Mouse (Mus musculus) C2C12 (cell line): ENCODE results near the gene Mcf2l. TPM values are rescaled to one million over a fixed set of nuclear protein-coding genes. Genes with fewer than 3 reads are reported as not detected.

ENCODE experiments used
- H3K27me3 ChIP-seq: one replicate; pipeline ENCODE4 v1.6.1; 2011; ENCODE audit not compliant: control insufficient read depth, insufficient read depth, insufficient read length
- H3K36me3 ChIP-seq: one replicate; pipeline ENCODE4 v1.6.1; 2011; ENCODE audit not compliant: control insufficient read depth, insufficient read depth
- H3K4me3 ChIP-seq: one replicate; pipeline ENCODE4 v1.5.1; 2011; ENCODE audit warnings: mild to moderate bottlenecking, control low read depth; ENCODE audit not compliant: poor library complexity, insufficient read depth, severe bottlenecking
- H3K79me2 ChIP-seq: one replicate; pipeline ENCODE4 v1.6.1; 2011; ENCODE audit not compliant: control insufficient read depth, insufficient read depth
- H3K79me3 ChIP-seq: one replicate; pipeline ENCODE4 v1.6.1; 2011; ENCODE audit warnings: low read depth, control low read depth
- H3ac ChIP-seq: one replicate; pipeline ENCODE3; 2011; ENCODE audit warnings: low read depth; ENCODE audit not compliant: control insufficient read depth, insufficient read length
- CEBPB ChIP-seq: IDR thresholded peaks from one replicate; pipeline ENCODE4 v1.6.1; 2011; ENCODE audit warnings: low read depth, mild to moderate bottlenecking, control low read depth, moderate library complexity
- CTCF ChIP-seq: IDR thresholded peaks from one replicate; pipeline ENCODE4 v1.5.1; 2011; ENCODE audit not compliant: control insufficient read depth, insufficient read depth, insufficient read length
- FOSL1 ChIP-seq: IDR thresholded peaks from one replicate; pipeline ENCODE4 v1.8.0; 2011; ENCODE audit warnings: mild to moderate bottlenecking, low read length; ENCODE audit not compliant: poor library complexity, insufficient read depth, severe bottlenecking
- MAX ChIP-seq: IDR thresholded peaks from one replicate; pipeline ENCODE4 v1.6.1; 2011; ENCODE audit warnings: mild to moderate bottlenecking, control low read depth
- MYOD1 ChIP-seq: IDR thresholded peaks from one replicate; pipeline ENCODE4 v1.6.1; 2011; ENCODE audit warnings: low read depth; ENCODE audit not compliant: control insufficient read depth, insufficient read length
- MYOG ChIP-seq: IDR thresholded peaks from one replicate; pipeline ENCODE4 v1.6.1; 2011; ENCODE audit not compliant: control insufficient read depth, insufficient read length; ENCODE audit errors: extremely low read depth
- USF1 ChIP-seq: IDR thresholded peaks from one replicate; pipeline ENCODE4 v1.6.1; 2011; ENCODE audit warnings: low read depth, mild to moderate bottlenecking, control low read depth, moderate library complexity
- polyA plus RNA-seq: library from polyadenylated mRNA; unstranded; fragments of >200 nt; fragmentation: generic; extraction: Trizol; gene quantifications from one replicate; pipeline ENCODE4 v1.2.1, GENCODE M21; 2012; ENCODE audit warnings: missing spikeins

Mcf2l gene
- polyA plus RNA-seq, 1 experiment = 1.5 TPM

- Histone ChIP-seq H3ac (no peak overlapping the region), H3K27me3 (peaks cover 43% of the 10 kb centered on the region), H3K79me3 (no peaks in the 10 kb centered on the region), H3K36me3 (no peaks in the 10 kb centered on the region), H3K4me3 (no peak overlapping the region), H3K79me2 (no peaks in the 10 kb centered on the region)
- TF ChIP-seq FOSL1 (no peak), CTCF (no peak), CEBPB (no peak), USF1 (no peak), MYOD1 (no peak), MAX (no peak), MYOG (no peak)
Measured at GRCm38 (mm10) chr8:12906597-12906996, 33.0 kb downstream of the Mcf2l start.

GRCm38 (mm10) chr8:12907730-12908129 is 34.1 kb downstream of the Mcf2l start:
- no peaks in the 10 kb centered on the region for H3K36me3 ChIP-seq
- no peaks in the 10 kb centered on the region for H3K79me2 ChIP-seq
- no peak overlapping the region for H3ac ChIP-seq
- no peak overlapping the region for H3K4me3 ChIP-seq
- TF ChIP-seq CTCF = no peak
- no peak for TF ChIP-seq MYOD1
- TF ChIP-seq USF1 = no peak
- TF ChIP-seq MYOG = no peak
- TF ChIP-seq CEBPB = no peak
- no peak for TF ChIP-seq FOSL1
- TF ChIP-seq MAX = no peak
- no peaks in the 10 kb centered on the region for H3K79me3 ChIP-seq
- peaks cover 42% of the 10 kb centered on the region for H3K27me3 ChIP-seq

- Histone ChIP-seq H3K27me3 (peaks cover 81% of the 10 kb centered on the region), H3K4me3 (no peak overlapping the region), H3ac (no peak overlapping the region), H3K79me3 (no peaks in the 10 kb centered on the region), H3K79me2 (no peaks in the 10 kb centered on the region), H3K36me3 (no peaks in the 10 kb centered on the region)
- TF ChIP-seq USF1 (no peak), MAX (no peak)
Measured at GRCm38 (mm10) chr8:12912011-12912410, 38.4 kb downstream of the Mcf2l start.

- Histone ChIP-seq H3K36me3 (no peaks in the 10 kb centered on the region), H3ac (no peak overlapping the region), H3K27me3 (peaks cover 77% of the 10 kb centered on the region), H3K79me3 (no peaks in the 10 kb centered on the region), H3K4me3 (no peak overlapping the region), H3K79me2 (no peaks in the 10 kb centered on the region)
- TF ChIP-seq MAX (no peak), USF1 (no peak), CTCF (no peak), MYOD1 (no peak), CEBPB (no peak), MYOG (no peak), FOSL1 (no peak)
Measured at GRCm38 (mm10) chr8:12915187-12916006, 41.8 kb downstream of the Mcf2l start.

GRCm38 (mm10) chr8:12916156-12916900 is 42.7 kb downstream of the Mcf2l start:
- Histone ChIP-seq H3K36me3 (no peaks in the 10 kb centered on the region), H3K79me3 (no peaks in the 10 kb centered on the region), H3K4me3 (no peak overlapping the region), H3K79me2 (no peaks in the 10 kb centered on the region), H3ac (no peak overlapping the region), H3K27me3 (peaks cover 82% of the 10 kb centered on the region)
- TF ChIP-seq USF1 (no peak), MYOG (no peak), MAX (no peak), CTCF (no peak)

- TF ChIP-seq CTCF = no peak
- H3K27me3 ChIP-seq = peaks cover 86% of the 10 kb centered on the region
- H3K79me3 ChIP-seq = no peaks in the 10 kb centered on the region
- no peaks in the 10 kb centered on the region for H3K36me3 ChIP-seq
- H3K4me3 ChIP-seq = no peak overlapping the region
- no peaks in the 10 kb centered on the region for H3K79me2 ChIP-seq
- no peak overlapping the region for H3ac ChIP-seq
Measured at GRCm38 (mm10) chr8:12917029-12917428, 43.4 kb downstream of the Mcf2l start.
